Mouse (Mus musculus) embryonic stem cell, embryonic (primary cell): ENCODE measurements around the gene 1810030O07Rik.
"Not testable (repeated sequence)": the region's sequence is repeated elsewhere in the genome, so short reads cannot be mapped to it uniquely, and the experiment has no call there.

Experiments used
- CTCF ChIA-PET, 4 experiments: fragments of 300-600 bp in 2 of 4; fragments of 350-600 bp in 2 of 4; sonication (Branson Sonifier 250); formaldehyde crosslinking; loops; one replicate each; lab custom pipeline; 2022; ENCODE audit warnings: inconsistent platforms in 2 of 4; lab: Charles Lee
- POLR2A ChIA-PET, 4 experiments: fragments of 300-600 bp in 2 of 4; fragments of 350-600 bp in 2 of 4; sonication (Branson Sonifier 250); formaldehyde crosslinking; loops; one replicate each; lab custom pipeline; 2022; ENCODE audit warnings: antibody characterized with exemption in 4 of 4, inconsistent platforms in 1 of 4; lab: Charles Lee

Gene 1810030O07Rik

DNA sequence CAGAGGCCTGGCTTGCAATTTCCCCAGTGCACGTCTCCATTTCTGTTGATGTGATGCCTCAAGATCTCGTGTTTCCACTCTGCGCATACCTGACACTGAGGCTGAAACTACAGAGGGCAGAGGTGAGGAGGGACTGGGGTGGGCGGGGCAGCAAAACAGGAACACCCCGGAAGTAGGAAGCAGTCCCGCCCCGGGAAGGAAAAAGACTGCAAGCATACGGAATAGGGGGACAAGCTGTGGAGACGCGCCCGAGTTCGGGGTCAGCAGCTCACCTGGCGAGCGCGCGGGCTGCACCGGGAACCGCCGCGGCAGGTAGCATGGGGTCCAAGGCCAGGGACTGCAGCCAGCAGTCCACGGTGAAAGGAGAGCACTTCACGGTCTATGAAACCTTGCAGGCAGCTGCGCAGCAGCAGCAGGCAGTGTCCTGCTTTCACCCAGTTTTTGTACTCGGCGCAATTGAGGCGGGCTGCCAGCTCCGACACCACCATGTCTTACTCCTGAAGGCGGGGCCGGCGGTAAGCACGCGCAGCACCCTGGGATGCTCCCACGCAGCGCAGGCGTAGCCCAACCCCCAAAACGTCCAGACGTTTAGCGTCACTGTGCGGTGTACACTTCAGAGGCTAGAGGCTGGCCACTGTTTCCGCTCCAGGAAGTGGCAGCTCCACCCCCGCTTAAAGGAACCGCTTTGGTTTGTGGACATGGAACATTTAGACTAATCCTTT is at the start of gene 1810030O07Rik:
1810030O07Rik (minus strand) TSS at position 615 of the 722 bp plus-strand sequence.
- CTCF ChIA-PET = interaction anchor here in 2 of 4 experiments (0.6 to 1.4 kb wide), 4 partner anchors 114 to 535 kb away, joined by 3 to 5 read pairs (median 4); no protein-coding TSS in a partner anchor
- POLR2A ChIA-PET = interaction anchor here (0.6 to 2.8 kb wide), 30 partner anchors 11 to 608 kb away, joined by 3 to 25 read pairs (median 4); partner anchors contain the start of genes Med14 (in 2 of the 4), Atp6ap2 (in 1 of the 4), Ddx3x (in 1 of the 4) and Usp9x (in 1 of the 4)

DNA sequence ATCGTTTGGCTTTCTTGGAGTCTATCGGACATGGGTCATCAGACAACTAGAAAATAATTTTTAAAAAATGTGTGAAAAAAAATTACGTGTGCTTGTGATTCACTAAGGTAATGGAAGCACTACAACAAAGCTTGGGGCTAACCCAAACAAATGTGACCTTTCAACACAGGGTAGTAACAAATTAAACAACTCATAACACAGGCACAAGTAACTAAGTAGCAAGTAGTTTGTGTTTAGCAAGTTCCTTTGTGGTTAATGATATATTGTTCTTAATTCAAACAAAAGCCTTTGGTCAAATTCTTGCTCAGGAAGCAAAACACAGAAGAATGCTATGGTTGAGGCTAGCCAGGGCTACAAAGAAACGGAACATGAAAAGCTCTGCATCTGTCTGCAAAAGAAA is 42.6 kb upstream of the 1810030O07Rik start:
- ChIA-PET CTCF (no interaction called here), POLR2A (no interaction called here)

DNA sequence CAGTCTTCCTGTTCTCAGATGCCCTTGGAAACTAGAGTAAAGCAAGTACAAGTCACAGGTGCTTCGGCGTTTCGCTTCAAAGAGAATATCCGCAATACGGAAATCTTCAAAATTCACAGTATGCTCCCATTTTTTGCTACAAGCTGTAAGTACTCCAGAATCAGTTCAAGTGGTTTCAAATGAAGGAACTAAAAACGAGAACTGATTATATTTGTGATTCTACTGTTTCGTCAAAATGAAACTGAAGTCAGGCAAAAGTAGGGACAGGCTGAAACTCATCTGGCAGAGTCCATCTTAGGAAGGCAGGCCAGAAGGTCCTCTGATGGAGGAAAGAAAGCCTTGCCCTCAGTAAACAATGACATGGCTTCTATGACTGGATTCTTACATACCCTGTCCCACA is 40.3 kb upstream of the 1810030O07Rik start:
- ChIA-PET POLR2A (no interaction called here), CTCF (no interaction called here)

DNA sequence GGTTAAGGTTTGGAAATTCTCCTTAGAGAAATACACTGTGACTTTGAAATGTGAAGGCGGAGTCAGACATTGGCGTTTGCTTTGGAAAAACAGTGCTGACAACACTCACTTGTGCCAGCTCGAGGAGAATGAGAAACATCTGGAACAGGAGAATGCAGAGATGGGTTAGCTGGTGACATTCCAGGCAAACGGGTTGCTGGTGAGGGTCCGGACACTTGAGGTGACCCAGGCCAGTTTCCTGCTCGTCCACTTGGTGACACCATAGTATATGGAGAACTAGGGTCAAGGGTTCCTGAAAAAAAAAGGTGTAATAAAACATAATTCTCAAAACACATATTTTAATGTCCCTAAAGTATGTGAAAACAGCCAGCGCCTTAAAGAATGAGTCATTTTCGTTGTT is 13.4 kb upstream of the 1810030O07Rik start:
- ChIA-PET CTCF (no interaction called here), POLR2A (no interaction called here)

DNA sequence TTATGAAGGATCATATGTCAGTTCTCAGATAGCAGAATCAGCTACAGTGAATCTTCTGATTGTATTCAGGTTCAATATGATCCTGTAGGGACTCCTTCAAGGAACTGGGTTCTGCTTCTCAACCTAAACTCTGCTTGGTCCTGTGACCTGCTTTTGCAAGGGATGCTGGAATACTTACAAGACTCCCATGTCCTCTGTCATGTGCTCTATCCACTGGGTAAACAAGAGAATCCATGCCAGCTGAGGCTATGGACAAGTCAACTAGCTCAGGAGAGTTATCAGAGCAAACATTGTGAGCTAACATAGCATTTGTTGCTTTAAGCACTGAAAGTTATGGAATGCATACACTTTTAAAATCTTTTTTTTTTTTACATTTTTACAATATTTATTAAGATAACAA is 12.6 kb upstream of the 1810030O07Rik start:
- POLR2A ChIA-PET = no interaction called here

DNA sequence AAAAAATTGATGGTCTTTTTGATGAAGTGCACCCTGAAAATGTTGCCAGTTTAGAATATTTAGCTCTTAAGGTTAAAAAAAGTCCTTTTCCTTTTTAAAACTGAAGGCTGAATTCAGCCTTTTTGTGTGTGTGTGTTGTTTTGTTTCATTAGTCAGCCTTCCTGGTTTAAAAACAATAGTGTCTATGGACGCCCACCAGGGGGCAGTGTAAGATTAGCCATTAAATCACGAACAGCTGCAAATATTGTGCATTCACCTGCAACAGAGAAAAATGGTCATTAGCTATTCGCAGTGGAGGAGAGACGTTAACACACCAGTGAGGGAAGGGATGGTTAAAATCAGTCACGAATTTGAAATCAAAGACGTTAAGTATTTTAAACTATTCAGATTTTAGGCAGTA is 3.9 kb upstream of the 1810030O07Rik start:
- CTCF ChIA-PET = interaction anchor here (0.5 to 1.4 kb wide), 8 partner anchors 74 to 186 kb away, joined by 3 to 7 read pairs (median 4); no protein-coding TSS in a partner anchor
- POLR2A ChIA-PET = interaction anchor here in 2 of 4 experiments (1.4 to 1.8 kb wide), 2 partner anchors 162 to 163 kb away, joined by 4 read pairs; no protein-coding TSS in a partner anchor

More for the DNA sequence above, 12.6 kb upstream of the 1810030O07Rik start:
- CTCF ChIA-PET = no interaction called here

DNA sequence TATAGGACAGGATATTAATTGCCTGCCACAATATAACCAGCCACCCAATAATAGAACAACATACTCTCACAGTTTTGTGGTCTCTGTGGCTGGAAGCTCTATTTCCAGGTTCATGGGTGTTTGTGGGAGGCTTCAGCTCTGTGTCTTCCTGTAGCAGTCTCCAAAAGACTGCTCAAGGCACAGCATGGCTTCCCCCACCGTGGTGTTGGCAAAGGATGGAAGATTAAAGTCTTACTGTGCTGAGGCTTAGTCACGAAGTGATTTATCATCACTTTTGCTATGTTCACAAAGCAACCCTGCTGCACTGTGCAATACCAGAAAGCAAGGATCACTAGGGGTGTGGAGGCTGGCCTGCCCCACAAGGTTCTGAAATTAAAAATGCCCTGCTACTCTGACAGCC is 19.6 kb downstream of the 1810030O07Rik start:
- ChIA-PET CTCF (interaction anchor here in 1 of 4 experiments (0.8 kb wide), 1 partner anchor 100 kb away, joined by 4 read pairs; no protein-coding TSS in a partner anchor), POLR2A (interaction anchor here in 2 of 4 experiments (0.7 to 1.6 kb wide), 3 partner anchors 12 to 216 kb away, joined by 3 read pairs; no protein-coding TSS in a partner anchor)

DNA sequence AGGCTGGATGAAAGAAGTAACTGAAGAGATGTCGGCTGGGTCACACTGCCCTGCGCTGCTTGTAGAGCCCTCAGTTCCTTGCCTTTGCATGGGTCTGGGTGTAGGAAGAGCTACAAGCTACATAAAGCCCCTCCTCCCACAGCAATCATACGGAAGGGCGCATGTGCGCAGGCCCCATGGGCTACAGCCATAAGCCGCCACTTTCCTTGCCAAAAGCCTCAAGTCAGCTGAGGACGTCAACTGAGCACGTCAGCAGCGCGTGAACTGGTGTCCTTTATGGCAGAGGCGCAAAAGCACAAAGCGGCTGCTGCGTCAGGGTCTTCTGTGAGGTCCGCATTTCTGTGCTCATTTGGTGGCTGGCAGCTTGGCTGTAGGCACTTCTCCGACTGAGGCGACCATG is 21.6 kb downstream of the 1810030O07Rik start:
- CTCF ChIA-PET = interaction anchor here in 1 of 4 experiments (1.0 kb wide), 1 partner anchor 111 kb away, joined by 3 read pairs; no protein-coding TSS in a partner anchor
- POLR2A ChIA-PET = interaction anchor here in 3 of 4 experiments (0.5 to 2.1 kb wide), 12 partner anchors 8 to 637 kb away, joined by 3 to 9 read pairs (median 4); partner anchors contain the start of gene 1810030O07Rik (in 1 of the 3)

DNA sequence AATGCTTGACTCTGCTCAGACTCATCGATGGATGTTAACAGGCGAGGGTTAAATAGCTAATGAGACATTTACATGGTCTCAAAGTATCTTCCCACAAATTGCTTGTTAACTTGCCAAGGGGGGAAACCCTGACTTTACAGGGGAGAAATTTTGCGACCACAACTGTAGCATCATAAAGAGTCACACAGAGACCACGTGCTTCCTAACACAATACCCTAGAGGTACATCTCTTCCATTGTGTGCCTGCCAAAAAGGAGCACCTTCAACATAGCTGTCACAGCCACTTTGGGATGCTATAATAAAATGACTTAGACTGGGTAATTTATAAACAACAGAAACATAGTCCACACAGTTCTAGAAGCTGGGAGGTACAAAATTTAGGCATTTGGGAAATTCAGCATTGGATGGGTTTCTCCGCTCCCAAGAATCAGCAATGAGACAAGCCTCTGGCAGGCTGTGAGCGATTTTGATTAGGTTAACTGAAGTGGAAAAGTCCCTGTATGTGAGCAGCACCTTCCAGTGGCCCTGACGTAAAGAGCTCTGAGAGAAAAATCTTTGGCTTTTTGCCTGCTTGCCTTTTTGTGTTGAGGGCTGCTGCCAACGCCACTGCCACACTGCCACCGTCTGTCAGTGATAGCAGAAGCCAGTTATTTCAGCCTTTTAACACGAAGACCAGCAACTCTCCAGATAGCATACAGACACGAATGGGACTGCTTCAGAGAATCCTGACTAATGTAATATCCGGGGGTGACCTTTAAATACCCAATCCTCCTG is 27.8 kb downstream of the 1810030O07Rik start:
- POLR2A ChIA-PET = interaction anchor here in 2 of 4 experiments (1.0 to 1.7 kb wide), 2 partner anchors 21 to 28 kb away, joined by 3 read pairs; partner anchors contain the start of gene 1810030O07Rik (in 1 of the 2)
- CTCF ChIA-PET = interaction anchor here in 1 of 4 experiments (0.6 kb wide), 1 partner anchor 104 kb away, joined by 4 read pairs; no protein-coding TSS in a partner anchor

DNA sequence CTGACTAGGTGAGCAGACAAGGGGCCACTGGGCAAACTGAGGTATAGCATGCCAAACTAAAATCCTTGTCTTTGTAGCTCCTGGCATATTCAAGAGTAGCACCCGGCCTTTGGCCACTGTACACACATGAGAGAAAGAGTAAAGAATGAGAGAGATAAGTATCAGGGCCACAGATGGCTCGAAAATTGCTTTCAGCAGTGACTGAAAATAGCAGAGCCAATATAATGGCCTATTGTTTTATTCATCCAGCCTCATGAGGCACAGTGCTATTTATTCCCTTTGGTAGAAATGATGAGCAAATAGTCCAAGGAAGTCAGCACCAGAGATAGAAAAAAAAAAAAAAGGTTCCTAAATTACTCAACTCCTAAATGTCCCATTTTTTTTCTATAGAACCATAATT is 28.5 kb downstream of the 1810030O07Rik start:
- POLR2A ChIA-PET = no interaction called here
- CTCF ChIA-PET = no interaction called here

DNA sequence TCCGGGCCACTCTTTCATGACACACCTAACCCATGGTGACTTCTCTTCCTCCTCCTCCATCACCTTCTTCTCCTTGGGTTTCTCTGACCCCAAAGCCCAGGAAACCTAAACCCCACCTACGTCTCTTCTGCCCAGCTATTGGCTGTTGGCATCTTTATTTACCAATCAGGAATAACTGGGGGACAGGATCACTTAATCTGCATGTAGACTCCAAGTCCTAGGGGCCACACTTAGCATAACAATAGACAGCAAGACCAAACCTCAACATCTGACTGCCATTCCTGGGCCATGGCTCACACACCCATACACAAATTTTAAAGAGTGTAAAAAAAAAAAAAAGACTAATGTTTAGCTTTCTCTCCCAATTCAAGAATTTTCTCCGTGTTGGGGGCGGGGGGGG is 48.3 kb downstream of the 1810030O07Rik start:
- ChIA-PET CTCF (interaction anchor here in 1 of 4 experiments (0.6 kb wide), 1 partner anchor 28 kb away, joined by 3 read pairs; no protein-coding TSS in a partner anchor), POLR2A (interaction anchor here in 2 of 4 experiments (0.6 to 1.4 kb wide), 4 partner anchors 11 to 22 kb away, joined by 3 to 5 read pairs (median 4); no protein-coding TSS in a partner anchor)

DNA sequence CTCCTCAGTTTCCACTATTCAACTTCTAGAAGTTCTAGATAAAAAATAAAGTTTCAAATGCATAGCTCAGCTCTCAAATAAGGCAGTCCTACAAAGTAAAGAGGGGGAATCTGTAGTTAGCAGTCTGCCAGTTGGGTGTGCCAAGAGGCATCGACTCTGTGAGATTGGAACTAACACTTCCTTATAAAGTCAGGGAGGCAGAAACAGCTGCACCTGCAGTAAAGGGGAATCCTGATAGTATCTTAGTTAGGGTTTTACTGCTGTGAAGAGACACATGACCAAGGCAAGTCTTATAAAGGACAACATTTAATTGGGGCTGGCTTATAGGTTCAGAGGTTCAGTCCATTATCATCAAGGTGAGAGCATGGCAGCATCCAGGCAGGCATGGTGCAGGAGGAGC is 61.1 kb downstream of the 1810030O07Rik start:
- CTCF ChIA-PET = interaction anchor here in 3 of 4 experiments (0.7 to 1.6 kb wide), 3 partner anchors 13 to 25 kb away, joined by 3 read pairs; partner anchors contain the start of gene Atp6ap2 (in 1 of the 3)

DNA sequence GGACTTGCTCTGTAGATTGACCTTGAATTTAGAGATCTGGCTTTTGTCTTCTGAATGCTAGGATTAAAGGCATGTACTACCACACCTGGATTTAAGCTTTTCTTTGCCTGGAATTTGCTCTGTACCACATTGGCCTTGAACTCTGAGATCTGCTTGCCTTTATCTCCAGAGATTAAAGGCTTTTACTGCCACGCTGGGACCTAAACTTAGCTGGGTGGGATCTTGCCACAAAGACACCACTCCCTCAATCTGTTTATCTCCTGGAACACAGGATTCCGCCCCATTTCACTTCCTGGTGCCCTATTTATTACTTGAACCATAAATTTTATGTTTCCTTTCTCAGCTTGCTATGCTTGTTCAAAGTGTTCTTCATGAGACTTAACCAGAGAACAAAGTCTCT is 62.3 kb downstream of the 1810030O07Rik start:
- ChIA-PET CTCF (interaction anchor here in 1 of 4 experiments (1.6 kb wide), 1 partner anchor 12 kb away, joined by 3 read pairs; no protein-coding TSS in a partner anchor), POLR2A (interaction anchor here in 3 of 4 experiments (0.6 to 3.1 kb wide), 9 partner anchors 9 to 437 kb away, joined by 3 to 18 read pairs (median 4); no protein-coding TSS in a partner anchor)

More for the DNA sequence above, 61.1 kb downstream of the 1810030O07Rik start:
- POLR2A ChIA-PET = interaction anchor here in 3 of 4 experiments (0.6 to 3.1 kb wide), 14 partner anchors 8 to 228 kb away, joined by 3 to 18 read pairs (median 4); partner anchors contain the start of gene Atp6ap2 (in 1 of the 3)

DNA sequence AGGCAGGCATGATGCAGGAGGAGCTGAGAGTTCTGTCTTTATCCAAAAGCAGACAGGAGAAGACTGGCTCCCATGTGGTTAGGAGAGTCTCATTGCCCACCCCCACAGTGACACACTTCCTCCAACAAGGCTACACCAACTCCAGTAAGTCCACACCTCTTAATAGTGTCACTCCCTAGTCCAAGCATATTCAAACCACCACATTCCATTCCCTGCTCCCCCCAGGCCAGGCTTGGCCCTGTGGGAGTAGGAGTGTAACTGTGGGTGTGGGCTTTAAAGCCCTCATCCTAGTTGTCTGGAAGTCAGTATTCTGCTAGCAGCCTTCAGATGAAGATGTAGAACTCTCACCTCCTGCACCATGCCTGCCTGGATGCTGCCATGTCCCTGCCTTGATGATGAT is 62.9 kb downstream of the 1810030O07Rik start:
- POLR2A ChIA-PET = interaction anchor here in 1 of 4 experiments (0.6 to 3.1 kb wide), 9 partner anchors 9 to 229 kb away, joined by 3 to 18 read pairs (median 3); no protein-coding TSS in a partner anchor
- CTCF ChIA-PET = not testable (repeated sequence)
